Mouse (Mus musculus) forebrain, embryonic 15.5 days (tissue): Measurements from ENCODE around the gene Osbpl3. TPM values are rescaled to one million over a fixed set of nuclear protein-coding genes. Genes with fewer than 3 reads are reported as not detected.

ENCODE experiments used
- ATAC-seq: fragments of 200-750 bp; cut with Nextera tagmentation; replicated peaks from 2 replicates; pipeline ENCODE4 v1.8.0; 2017; ENCODE audit warnings: mild to moderate bottlenecking, moderate TSS enrichment, moderate library complexity
- H3K27ac ChIP-seq: fragments of 300-500 bp; sonication (generic); replicated peaks from 2 replicates; pipeline ENCODE4 v1.5.1; 2015; ENCODE audit warnings: mild to moderate bottlenecking, inconsistent platforms
- H3K27me3 ChIP-seq: fragments of 300-500 bp; sonication (generic); 2 replicates; pipeline ENCODE4 v1.6.1; 2015; ENCODE audit warnings: inconsistent platforms
- H3K36me3 ChIP-seq: fragments of 300-500 bp; sonication (generic); 2 replicates; pipeline ENCODE4 v1.6.1; 2015; ENCODE audit warnings: mild to moderate bottlenecking, inconsistent platforms
- H3K4me1 ChIP-seq: fragments of 300-500 bp; sonication (generic); 2 replicates; pipeline ENCODE4 v1.6.1; 2015; ENCODE audit warnings: inconsistent platforms
- H3K4me2 ChIP-seq: fragments of 300-500 bp; sonication (generic); replicated peaks from 2 replicates; pipeline ENCODE4 v1.6.1; 2015; ENCODE audit warnings: mild to moderate bottlenecking, inconsistent platforms
- H3K4me3 ChIP-seq: fragments of 300-500 bp; sonication (generic); 2 replicates; pipeline ENCODE4 v1.5.1; 2015; ENCODE audit warnings: mild to moderate bottlenecking, inconsistent platforms
- H3K9ac ChIP-seq: fragments of 300-500 bp; sonication (generic); replicated peaks from 2 replicates; pipeline ENCODE4 v1.6.1; 2015; ENCODE audit warnings: mild to moderate bottlenecking, inconsistent platforms
- H3K9me3 ChIP-seq: fragments of 300-500 bp; sonication (generic); 2 replicates; pipeline ENCODE4 v1.6.1; 2016; ENCODE audit warnings: inconsistent platforms
- WGBS: fragments of 180-500 bp; shearing (Covaris S2); methylation state at CpG from one replicate; pipeline ENCODE4 v1.1.7; 2015; ENCODE audit warnings: mixed read lengths; 5-methylcytosine and 5-hydroxymethylcytosine counted together
- polyA plus RNA-seq: library from polyadenylated mRNA; unstranded; fragments of >200 nt; fragmentation: Nextera tagmentation; extraction: Ambion mirVana; gene quantifications from 2 replicates; pipeline ENCODE4 v1.2.1, GENCODE M21; 2015

The Osbpl3 gene
- polyA plus RNA-seq, 1 experiment from 2014 or later, result 5.0 TPM

- Histone ChIP-seq H3K4me1 (peaks cover 5% of the 10 kb centered on the region; the same call in 1 of the 2 replicates), H3K36me3 (no peaks in the 10 kb centered on the region), H3K9me3 (no peaks in the 10 kb centered on the region), H3K4me3 (no peak overlapping the region), H3K4me2 (no peak overlapping the region), H3K27ac (no peak overlapping the region), H3K9ac (no peak overlapping the region), H3K27me3 (no peaks in the 10 kb centered on the region)
- WGBS, result 88% methylated on average over 21 of the region's 21 CpGs
- ATAC-seq, result no peak
These were observed 78.0 kb downstream of the Osbpl3 start for GRCm38 (mm10) chr6:50377742-50378720.

GRCm38 (mm10) chr6:50376684-50377083 lies 79.3 kb downstream of the Osbpl3 start:
- Histone ChIP-seq H3K4me3 (no peak overlapping the region), H3K4me2 (no peak overlapping the region), H3K9ac (no peak overlapping the region), H3K27me3 (no peaks in the 10 kb centered on the region), H3K9me3 (no peaks in the 10 kb centered on the region), H3K36me3 (no peaks in the 10 kb centered on the region), H3K4me1 (peaks cover 9% of the 10 kb centered on the region; the same call in 1 of the 2 replicates), H3K27ac (no peak overlapping the region)
- ATAC-seq, result no peak
- 98% methylated on average over 1 of the region's 1 CpGs for WGBS

GRCm38 (mm10) chr6:50372516-50373424 lies 83.2 kb downstream of the Osbpl3 start:
- Histone ChIP-seq H3K36me3 (no peaks in the 10 kb centered on the region), H3K27me3 (no peaks in the 10 kb centered on the region), H3K4me1 (peaks cover 9% of the 10 kb centered on the region; the same call in 1 of the 2 replicates), H3K9ac (no peak overlapping the region), H3K4me2 (no peak overlapping the region), H3K27ac (no peak overlapping the region), H3K4me3 (no peak overlapping the region), H3K9me3 (no peaks in the 10 kb centered on the region)
- ATAC-seq, result no peak
- WGBS, result 35% methylated on average over 5 of the region's 5 CpGs

DNA sequence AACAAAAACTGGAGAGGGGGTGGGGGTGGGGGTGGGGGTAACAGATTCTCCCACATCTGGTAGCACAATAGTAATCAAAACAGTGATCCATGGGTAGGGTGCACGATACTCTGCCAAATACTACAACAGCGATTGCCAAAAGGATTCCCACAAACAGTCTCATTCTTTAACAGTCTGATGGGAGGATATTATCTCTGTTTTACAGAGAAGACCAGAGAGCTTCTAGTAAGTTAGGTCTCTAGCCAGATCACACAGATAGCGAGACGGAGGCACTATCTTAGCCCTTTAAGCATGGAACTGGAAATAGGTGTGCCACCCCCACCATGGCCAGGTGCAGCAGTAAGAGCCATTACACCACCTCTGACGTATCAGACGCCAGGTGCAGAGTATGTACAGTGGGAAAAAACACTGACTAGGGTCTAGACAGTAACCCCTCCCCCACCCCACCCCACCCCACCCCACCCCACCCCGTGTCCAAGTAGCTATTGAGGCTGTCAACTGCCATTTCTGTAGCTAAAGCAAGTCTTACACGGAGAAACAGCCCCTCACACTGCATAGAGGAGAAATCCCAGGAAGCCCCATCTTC lies 84.4 kb downstream of the Osbpl3 start:
- WGBS, result 91% methylated on average over 8 of the region's 8 CpGs
- no peak overlapping the region for H3K9ac ChIP-seq

DNA sequence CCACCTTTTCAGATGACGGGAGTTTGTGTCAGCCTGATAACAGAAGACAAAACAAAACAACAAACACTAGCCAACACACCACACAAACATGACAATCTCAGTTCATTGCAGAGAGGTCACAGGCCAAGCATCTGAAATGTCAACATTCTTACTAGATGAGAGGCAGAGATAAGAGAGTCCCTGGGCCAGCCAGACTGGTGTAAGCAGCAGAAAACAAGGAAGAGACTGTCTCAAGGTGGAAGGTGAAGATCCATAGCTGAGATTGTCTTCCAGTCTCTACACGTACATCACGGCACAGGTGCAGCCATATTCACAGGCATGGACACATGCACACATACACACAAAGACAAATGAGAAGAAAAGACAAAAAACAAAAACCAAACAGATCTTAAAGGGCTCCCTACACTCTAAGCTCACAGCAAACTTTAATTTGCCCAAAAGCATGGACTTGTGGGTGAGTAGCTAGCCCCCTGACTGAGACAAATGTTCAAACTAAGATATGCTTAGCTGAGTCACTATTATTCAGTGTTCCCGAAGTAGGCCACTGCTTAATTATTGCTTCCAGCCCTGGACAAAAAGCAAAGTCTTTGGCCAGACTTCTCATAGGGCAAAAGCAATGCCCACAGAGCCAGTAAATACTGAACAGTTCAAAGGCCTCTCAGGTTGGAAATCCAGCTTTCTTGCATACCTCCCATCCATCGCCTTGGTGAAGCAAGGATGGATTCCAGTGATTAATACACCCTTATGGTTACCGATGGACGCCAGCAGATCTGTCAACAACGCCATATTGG lies 87.3 kb downstream of the Osbpl3 start:
- no peak overlapping the region for H3K9ac ChIP-seq
- H3K27ac ChIP-seq, result no peak overlapping the region
- H3K4me2 ChIP-seq, result no peak overlapping the region
- ATAC-seq, result no peak
- H3K36me3 ChIP-seq, result no peaks in the 10 kb centered on the region
- H3K9me3 ChIP-seq, result no peaks in the 10 kb centered on the region
- H3K4me1 ChIP-seq, result peaks cover 9% of the 10 kb centered on the region; the same call in 1 of the 2 replicates
- H3K4me3 ChIP-seq, result no peak overlapping the region
- H3K27me3 ChIP-seq, result no peaks in the 10 kb centered on the region
- 94% methylated on average over 8 of the region's 8 CpGs for WGBS

More for the DNA sequence above, 84.4 kb downstream of the Osbpl3 start:
- Histone ChIP-seq H3K36me3 (no peaks in the 10 kb centered on the region), H3K4me2 (no peak overlapping the region), H3K4me1 (peaks cover 9% of the 10 kb centered on the region; the same call in 1 of the 2 replicates), H3K4me3 (no peak overlapping the region), H3K9me3 (no peaks in the 10 kb centered on the region), H3K27me3 (no peaks in the 10 kb centered on the region), H3K27ac (no peak overlapping the region)
- no peak for ATAC-seq

- Histone ChIP-seq H3K4me1 (peaks cover 4% of the 10 kb centered on the region; the same call in 1 of the 2 replicates), H3K36me3 (no peaks in the 10 kb centered on the region), H3K4me3 (no peak overlapping the region), H3K27me3 (no peaks in the 10 kb centered on the region), H3K4me2 (no peak overlapping the region), H3K9me3 (no peaks in the 10 kb centered on the region), H3K9ac (no peak overlapping the region), H3K27ac (no peak overlapping the region)
- WGBS, result 86% methylated on average over 5 of the region's 5 CpGs
- no peak for ATAC-seq
These were observed 88.2 kb downstream of the Osbpl3 start for GRCm38 (mm10) chr6:50367836-50368235.

- Histone ChIP-seq H3K36me3 (no peaks in the 10 kb centered on the region), H3K4me3 (no peak overlapping the region), H3K27me3 (no peaks in the 10 kb centered on the region), H3K27ac (no peak overlapping the region), H3K9me3 (no peaks in the 10 kb centered on the region), H3K4me1 (0 out of 2 replicates have a peak, but pooled peaks cover 5% of the 10 kb centered on the region), H3K9ac (no peak overlapping the region), H3K4me2 (no peak overlapping the region)
- 80% methylated on average over 5 of the region's 5 CpGs for WGBS
- ATAC-seq, result no peak
These were observed 89.3 kb downstream of the Osbpl3 start for GRCm38 (mm10) chr6:50366724-50367123.

DNA sequence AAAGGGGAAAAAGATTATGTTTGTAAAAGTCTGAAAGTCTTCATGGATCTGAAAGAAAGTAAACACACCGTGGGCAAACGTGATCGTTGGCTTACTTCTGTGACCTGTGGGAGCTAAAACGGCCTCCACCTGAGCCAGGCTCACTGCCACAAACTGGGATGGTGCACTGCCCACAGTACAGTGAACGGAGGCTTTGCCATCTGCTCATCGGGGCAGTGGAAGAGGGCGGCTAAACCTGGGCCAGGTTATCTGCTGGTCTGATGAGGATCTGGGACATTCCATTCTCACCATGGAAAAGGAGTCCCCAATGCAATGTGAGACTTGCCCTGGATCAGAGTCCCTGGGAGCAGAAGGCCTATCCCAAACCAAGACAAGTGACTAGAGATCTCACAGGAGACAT lies 89.7 kb downstream of the Osbpl3 start:
- H3K4me1 ChIP-seq, result 0 out of 2 replicates have a peak, but pooled peaks cover 5% of the 10 kb centered on the region
- no peak overlapping the region for H3K27ac ChIP-seq
- H3K9me3 ChIP-seq, result no peaks in the 10 kb centered on the region
- WGBS, result 97% methylated on average over 7 of the region's 7 CpGs
- H3K9ac ChIP-seq, result no peak overlapping the region
- no peaks in the 10 kb centered on the region for H3K36me3 ChIP-seq
- H3K4me3 ChIP-seq, result no peak overlapping the region
- no peaks in the 10 kb centered on the region for H3K27me3 ChIP-seq
- no peak overlapping the region for H3K4me2 ChIP-seq
- ATAC-seq, result no peak

DNA sequence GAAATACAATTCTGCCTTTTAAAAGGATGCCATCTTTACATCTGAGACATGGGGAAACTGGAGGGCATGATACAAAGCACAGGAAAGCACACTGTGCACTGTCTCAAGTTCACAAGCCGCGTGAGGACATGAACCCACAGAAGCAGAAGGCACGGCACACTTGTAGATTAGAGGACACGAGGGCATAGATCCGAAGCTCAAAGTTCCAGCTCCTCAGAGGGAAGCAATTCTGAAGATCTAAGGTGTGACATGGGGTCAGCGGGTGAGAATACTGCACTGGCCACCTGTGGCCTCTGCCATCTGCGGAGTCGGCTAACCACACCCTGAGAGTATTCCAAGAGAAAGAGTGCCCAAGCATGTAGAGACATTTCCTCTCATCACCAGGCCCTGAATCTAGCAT lies 91.6 kb downstream of the Osbpl3 start:
- Histone ChIP-seq H3K4me1 (0 out of 2 replicates have a peak, but pooled peaks cover 5% of the 10 kb centered on the region), H3K9ac (no peak overlapping the region), H3K36me3 (no peaks in the 10 kb centered on the region), H3K4me3 (no peak overlapping the region), H3K27ac (no peak overlapping the region), H3K27me3 (no peaks in the 10 kb centered on the region), H3K4me2 (no peak overlapping the region), H3K9me3 (no peaks in the 10 kb centered on the region)
- 92% methylated on average over 8 of the region's 8 CpGs for WGBS
- ATAC-seq, result no peak

GRCm38 (mm10) chr6:50363385-50363784 lies 92.6 kb downstream of the Osbpl3 start:
- H3K27ac ChIP-seq, result no peak overlapping the region
- ATAC-seq, result no peak
- 82% methylated on average over 5 of the region's 5 CpGs for WGBS

DNA sequence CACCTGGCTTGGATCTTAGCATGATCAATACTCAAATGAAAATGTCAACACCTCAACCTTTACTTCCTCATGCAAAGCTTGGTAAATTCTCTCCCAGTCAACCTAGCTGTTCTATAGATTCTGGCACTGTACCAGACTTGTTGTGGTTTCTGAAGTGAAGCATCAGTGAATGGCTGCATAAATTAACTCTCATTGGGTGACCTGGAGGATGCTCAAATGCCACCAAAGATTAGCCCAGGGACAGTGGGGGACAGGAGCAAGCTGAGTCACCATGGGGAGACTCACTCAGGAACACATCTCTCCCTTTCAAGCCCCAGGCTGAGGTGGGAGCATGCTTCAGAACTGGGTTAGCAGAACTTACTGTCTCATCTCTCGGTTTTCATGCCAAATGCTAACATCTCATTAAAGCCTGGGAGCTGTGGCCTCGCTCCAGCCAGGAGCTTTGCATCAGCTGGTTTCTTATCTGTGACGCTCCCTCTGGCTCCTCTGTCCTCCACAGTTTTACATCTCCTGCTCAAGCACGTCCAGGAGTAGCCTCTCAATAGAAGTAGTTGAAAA lies 93.2 kb downstream of the Osbpl3 start:
- peaks cover 13% of the 10 kb centered on the region for H3K4me1 ChIP-seq
- no peaks in the 10 kb centered on the region for H3K36me3 ChIP-seq
- no peaks in the 10 kb centered on the region for H3K9me3 ChIP-seq
- no peak overlapping the region for H3K27ac ChIP-seq
- H3K4me3 ChIP-seq, result no peak overlapping the region
- ATAC-seq, result no peak
- no peaks in the 10 kb centered on the region for H3K27me3 ChIP-seq
- WGBS, result 64% methylated on average over 4 of the region's 4 CpGs
- H3K4me2 ChIP-seq, result no peak overlapping the region
- H3K9ac ChIP-seq, result no peak overlapping the region

More at GRCm38 (mm10) chr6:50363385-50363784, 92.6 kb downstream of the Osbpl3 start:
- H3K4me2 ChIP-seq, result no peak overlapping the region
- no peaks in the 10 kb centered on the region for H3K9me3 ChIP-seq
- no peak overlapping the region for H3K4me3 ChIP-seq
- H3K36me3 ChIP-seq, result no peaks in the 10 kb centered on the region
- no peaks in the 10 kb centered on the region for H3K27me3 ChIP-seq
- H3K9ac ChIP-seq, result no peak overlapping the region
- H3K4me1 ChIP-seq, result peaks cover 7% of the 10 kb centered on the region; the same call in 1 of the 2 replicates
